Mouse (Mus musculus): ENCODE measurements around the gene BC049715. TPM values are rescaled to one million over a fixed set of nuclear protein-coding genes. Genes with fewer than 3 reads are reported as not detected.

The BC049715 gene
- polyA plus RNA-seq, 1 experiment, result 1.5 TPM

- TF ChIP-seq GATA1 (IDR thresholded peaks at IDR 0.05; ENCODE audit: borderline replicate concordance, low read length) (no peak), FLI1 (IDR thresholded peaks at IDR 0.05; ENCODE audit: low read length) (no peak)
- no peaks in the 10 kb centered on the region for H3K27me3 ChIP-seq (replicated peaks)
- H3K36me3 ChIP-seq (replicated peaks; ENCODE audit: low read length), result no peaks in the 10 kb centered on the region
- H3K9me3 ChIP-seq, result no peaks in the 10 kb centered on the region
- H3K4me1 ChIP-seq, result peaks cover 20% of the 10 kb centered on the region
- no peak overlapping the region for H3K4me3 ChIP-seq (replicated peaks)
These were observed 26.7 kb upstream of the BC049715 start for GRCm38 (mm10) chr6:136800710-136801109.

- Histone ChIP-seq H3K27me3 (replicated peaks) (no peaks in the 10 kb centered on the region), H3K9me3 (no peaks in the 10 kb centered on the region), H3K36me3 (replicated peaks; ENCODE audit: low read length) (no peaks in the 10 kb centered on the region), H3K4me1 (peaks cover 25% of the 10 kb centered on the region), H3K4me3 (replicated peaks) (no peak overlapping the region)
- TF ChIP-seq GATA1 (IDR thresholded peaks at IDR 0.05; ENCODE audit: borderline replicate concordance, low read length), result no peak
- TF ChIP-seq FLI1 (IDR thresholded peaks at IDR 0.05; ENCODE audit: low read length), result no peak
These were observed 26.2 kb upstream of the BC049715 start for GRCm38 (mm10) chr6:136801274-136801673.

DNA sequence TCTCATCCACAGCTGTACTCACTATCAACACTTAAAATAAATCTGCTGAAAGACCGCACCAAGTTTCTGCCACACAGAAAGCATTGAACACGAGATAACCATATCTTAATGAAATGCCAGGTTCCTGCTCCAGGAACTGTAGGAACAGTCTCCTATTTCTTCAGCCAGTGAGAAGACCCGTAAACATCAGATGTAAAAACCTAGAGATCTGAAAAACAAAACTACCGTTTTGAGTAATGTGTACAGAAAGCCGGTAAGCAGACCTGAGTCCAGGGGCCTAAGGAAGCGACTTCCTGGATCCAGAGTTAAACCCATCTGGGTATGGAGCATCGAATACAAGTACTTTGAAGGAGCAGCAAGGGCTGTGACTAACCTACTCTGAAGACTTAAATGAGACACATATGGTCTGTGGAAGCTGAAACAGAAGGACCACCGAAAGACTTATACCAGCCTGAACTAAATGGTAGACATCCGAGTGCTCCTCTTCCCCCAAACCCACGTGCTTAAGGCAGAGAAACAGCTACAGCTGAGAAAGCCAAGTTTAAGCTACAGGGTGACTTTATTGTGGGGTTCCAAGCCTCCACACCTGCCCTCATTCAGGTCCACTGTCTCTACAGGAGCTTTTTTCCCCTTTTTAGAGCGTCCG, 24.2 kb upstream of the BC049715 start:
- no peaks in the 10 kb centered on the region for H3K27me3 ChIP-seq (replicated peaks)
- peaks cover 41% of the 10 kb centered on the region for H3K4me1 ChIP-seq
- no peaks in the 10 kb centered on the region for H3K9me3 ChIP-seq
- no peaks in the 10 kb centered on the region for H3K36me3 ChIP-seq (replicated peaks; ENCODE audit: low read length)
- TF ChIP-seq GATA1 (IDR thresholded peaks at IDR 0.05; ENCODE audit: borderline replicate concordance, low read length) (no peak), FLI1 (IDR thresholded peaks at IDR 0.05; ENCODE audit: low read length) (no peak)
- peak overlapping the region; percentile 93 for H3K4me3 ChIP-seq (replicated peaks)

DNA sequence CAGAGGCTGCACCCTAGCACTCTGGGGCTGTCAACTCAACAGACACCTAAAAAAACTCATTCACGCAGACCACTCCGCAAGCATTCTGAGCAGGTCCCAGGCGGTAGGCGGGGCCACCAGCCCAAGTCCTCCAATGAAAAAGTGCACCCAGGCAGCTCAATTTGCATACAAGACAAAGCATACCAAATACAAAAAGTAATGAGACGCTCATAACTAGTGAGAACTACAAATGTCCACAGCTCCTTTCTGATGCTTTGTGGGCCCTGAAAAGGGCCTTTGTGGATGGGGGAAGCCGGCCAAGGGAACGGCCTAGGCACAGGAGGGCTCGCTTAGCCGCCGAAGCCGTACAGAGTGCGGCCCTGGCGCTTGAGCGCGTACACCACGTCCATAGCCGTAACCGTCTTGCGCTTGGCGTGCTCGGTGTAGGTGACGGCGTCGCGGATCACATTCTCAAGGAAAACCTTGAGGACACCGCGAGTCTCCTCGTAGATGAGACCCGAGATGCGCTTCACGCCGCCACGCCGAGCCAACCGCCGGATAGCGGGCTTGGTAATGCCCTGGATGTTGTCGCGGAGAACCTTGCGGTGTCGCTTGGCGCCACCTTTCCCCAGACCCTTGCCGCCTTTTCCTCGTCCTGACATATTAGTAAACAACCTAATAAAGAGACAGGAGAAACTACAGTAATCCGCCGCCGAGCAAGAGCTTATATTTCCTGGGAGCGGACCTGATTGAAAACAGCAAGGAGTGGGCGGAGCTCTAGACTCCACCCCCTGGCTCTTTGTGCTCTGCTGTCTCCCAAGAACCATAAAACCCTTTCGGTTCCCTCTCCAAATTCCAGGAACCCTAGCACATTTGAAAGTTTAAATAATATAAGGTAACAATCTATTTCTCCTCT, 23.4 kb upstream of the BC049715 start, which contains the start of gene Hist4h4:
Hist4h4 (minus strand) TSS at position 677 of the 895 bp plus-strand sequence.
- H3K4me3 ChIP-seq (replicated peaks), result peak within 1 kb of the TSS; percentile 93
- no peaks in the 10 kb centered on the region for H3K27me3 ChIP-seq (replicated peaks)
- TF ChIP-seq GATA1 (IDR thresholded peaks at IDR 0.05; ENCODE audit: borderline replicate concordance, low read length), result no peak
- no peak for TF ChIP-seq FLI1 (IDR thresholded peaks at IDR 0.05; ENCODE audit: low read length)
- peaks cover 41% of the 10 kb centered on the region for H3K4me1 ChIP-seq
- H3K36me3 ChIP-seq (replicated peaks; ENCODE audit: low read length), result no peaks in the 10 kb centered on the region
- H3K9me3 ChIP-seq, result no peaks in the 10 kb centered on the region

DNA sequence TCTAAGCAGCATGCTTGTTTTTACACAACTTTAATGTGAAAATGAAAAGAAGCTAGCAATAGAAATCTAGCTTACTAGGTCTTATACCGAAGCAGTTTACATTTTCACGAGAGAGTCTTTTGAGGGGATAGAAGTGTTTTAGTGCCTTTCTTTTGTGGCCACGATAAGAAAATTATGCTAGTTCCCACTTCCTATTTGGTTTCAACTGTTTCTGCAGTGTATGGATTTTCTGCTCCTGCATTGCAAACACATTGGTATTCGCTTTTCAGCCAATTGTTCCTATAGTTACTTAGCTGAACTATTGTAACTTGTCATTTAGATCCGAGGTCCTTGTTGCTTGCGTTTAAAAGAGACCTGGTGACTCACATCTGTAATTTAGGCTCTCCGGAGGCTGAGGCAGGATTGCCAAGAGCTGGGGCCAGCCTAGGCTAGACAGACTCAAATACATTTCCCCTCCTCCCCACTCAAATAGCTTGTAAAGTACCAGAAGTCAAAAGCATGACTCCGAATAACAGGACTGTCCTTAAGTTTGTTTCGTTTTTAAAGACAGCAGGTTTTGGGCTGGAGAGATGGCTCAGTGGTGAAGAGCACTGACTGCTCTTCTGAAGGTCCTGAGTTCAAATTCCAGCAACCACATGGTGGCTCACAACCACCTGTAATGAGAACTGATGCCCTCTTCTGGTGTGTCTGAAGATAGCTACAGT, 22.6 kb upstream of the BC049715 start:
- TF ChIP-seq GATA1 (IDR thresholded peaks at IDR 0.05; ENCODE audit: borderline replicate concordance, low read length), result no peak
- no peak for TF ChIP-seq FLI1 (IDR thresholded peaks at IDR 0.05; ENCODE audit: low read length)
- H3K4me1 ChIP-seq, result peaks cover 45% of the 10 kb centered on the region
- peak overlapping the region; percentile 93 for H3K4me3 ChIP-seq (replicated peaks)
- H3K27me3 ChIP-seq (replicated peaks), result no peaks in the 10 kb centered on the region
- no peaks in the 10 kb centered on the region for H3K9me3 ChIP-seq
- peaks cover 4% of the 10 kb centered on the region for H3K36me3 ChIP-seq (replicated peaks; ENCODE audit: low read length)

DNA sequence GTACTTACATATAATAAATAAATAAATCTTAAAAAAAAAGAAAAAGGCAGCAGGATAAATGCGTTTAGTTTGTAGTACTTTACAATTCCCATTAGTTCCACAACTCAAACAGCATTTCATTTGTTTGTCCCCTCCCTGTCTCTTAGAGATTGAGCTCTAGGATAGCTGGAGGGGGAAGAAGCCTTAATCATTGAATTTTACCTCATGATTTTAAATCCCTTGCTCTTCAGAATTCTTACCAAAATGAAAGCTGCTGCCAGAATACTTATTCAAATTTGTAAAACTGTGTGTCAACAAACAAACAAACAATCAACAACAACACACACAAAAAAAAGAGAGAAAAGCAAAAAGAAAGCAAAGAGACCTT, 22.0 kb upstream of the BC049715 start:
- H3K4me3 ChIP-seq (replicated peaks), result peak overlapping the region; percentile 85
- H3K4me1 ChIP-seq, result peaks cover 50% of the 10 kb centered on the region

DNA sequence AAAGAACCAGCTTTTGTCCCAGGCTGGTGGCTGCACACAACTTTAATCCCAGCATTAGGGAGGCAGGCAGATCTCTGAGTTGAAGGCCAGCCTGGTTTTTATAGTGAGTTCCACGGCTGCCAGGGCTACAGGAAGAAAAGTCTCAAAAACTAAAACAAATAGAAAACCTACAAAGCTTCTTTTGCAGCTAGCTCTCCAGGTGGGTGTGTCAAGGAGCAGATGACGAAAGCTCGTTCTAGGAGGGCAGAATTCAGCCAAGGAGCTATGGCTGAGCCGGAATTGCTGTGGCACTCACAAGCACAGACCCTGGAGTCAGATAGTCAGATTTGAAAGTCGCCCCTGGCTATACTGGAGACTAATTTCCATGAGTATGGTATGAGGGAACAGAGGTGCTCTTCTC, 20.6 kb upstream of the BC049715 start:
- Histone ChIP-seq H3K36me3 (replicated peaks; ENCODE audit: low read length) (peaks cover 23% of the 10 kb centered on the region), H3K4me3 (replicated peaks) (no peak overlapping the region), H3K27me3 (replicated peaks) (no peaks in the 10 kb centered on the region), H3K9me3 (no peaks in the 10 kb centered on the region), H3K4me1 (peaks cover 61% of the 10 kb centered on the region)
- TF ChIP-seq FLI1 (IDR thresholded peaks at IDR 0.05; ENCODE audit: low read length) (no peak), GATA1 (IDR thresholded peaks at IDR 0.05; ENCODE audit: borderline replicate concordance, low read length) (no peak)

More for the DNA sequence above, 22.0 kb upstream of the BC049715 start:
- TF ChIP-seq GATA1 (IDR thresholded peaks at IDR 0.05; ENCODE audit: borderline replicate concordance, low read length), result no peak
- no peak for TF ChIP-seq FLI1 (IDR thresholded peaks at IDR 0.05; ENCODE audit: low read length)
- Histone ChIP-seq H3K27me3 (replicated peaks) (no peaks in the 10 kb centered on the region), H3K36me3 (replicated peaks; ENCODE audit: low read length) (peaks cover 9% of the 10 kb centered on the region), H3K9me3 (no peaks in the 10 kb centered on the region)

GRCm38 (mm10) chr6:136807395-136808013, 19.9 kb upstream of the BC049715 start:
- Histone ChIP-seq H3K9me3 (no peaks in the 10 kb centered on the region), H3K27me3 (replicated peaks) (no peaks in the 10 kb centered on the region), H3K4me1 (peaks cover 65% of the 10 kb centered on the region), H3K4me3 (replicated peaks) (peak overlapping the region; percentile 94), H3K36me3 (replicated peaks; ENCODE audit: low read length) (peaks cover 30% of the 10 kb centered on the region)
- TF ChIP-seq FLI1 (IDR thresholded peaks at IDR 0.05; ENCODE audit: low read length), result no peak
- TF ChIP-seq GATA1 (IDR thresholded peaks at IDR 0.05; ENCODE audit: borderline replicate concordance, low read length), result no peak

DNA sequence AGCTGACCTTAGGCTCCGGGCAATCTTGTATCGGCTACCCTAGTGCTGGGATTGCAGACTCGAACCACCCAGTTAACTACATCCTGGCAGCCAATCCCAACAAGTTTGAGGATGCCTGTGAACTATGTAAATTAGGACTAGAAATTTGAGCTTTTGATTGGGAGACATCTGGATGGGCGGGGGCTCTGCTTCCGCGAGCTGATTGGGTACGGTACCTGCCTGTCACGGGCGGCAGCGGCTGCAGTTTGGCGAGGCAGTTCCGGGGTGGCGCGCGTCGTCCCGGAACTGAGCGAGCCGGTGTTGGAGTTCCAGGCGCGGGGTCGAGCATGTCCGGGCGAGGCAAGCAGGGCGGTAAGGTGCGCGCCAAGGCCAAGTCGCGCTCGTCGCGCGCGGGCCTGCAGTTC, 19.4 kb upstream of the BC049715 start, which contains the start of gene H2afj:
H2afj (plus strand) TSS at position 231 of the 404 bp plus-strand sequence.
- Histone ChIP-seq H3K9me3 (no peaks in the 10 kb centered on the region), H3K27me3 (replicated peaks) (no peaks in the 10 kb centered on the region), H3K4me3 (replicated peaks) (peak within 1 kb of the TSS; percentile 94), H3K4me1 (peaks cover 66% of the 10 kb centered on the region), H3K36me3 (replicated peaks; ENCODE audit: low read length) (peaks cover 35% of the 10 kb centered on the region)
- TF ChIP-seq FLI1 (IDR thresholded peaks at IDR 0.05; ENCODE audit: low read length), result no peak
- TF ChIP-seq GATA1 (IDR thresholded peaks at IDR 0.05; ENCODE audit: borderline replicate concordance, low read length), result no peak
